Mouse (Mus musculus): ENCODE data around the gene Galnt10.

- TF ChIP-seq EP300 (IDR thresholded peaks at IDR 0.05): no peak
- no peak for TF ChIP-seq CTCF (IDR thresholded peaks at IDR 0.05)
Measured at GRCm38 (mm10) chr11:57776546-57776945, 131.3 kb downstream of the Galnt10 start.

Measured in lung, postnatal 0 days (tissue).